Mouse (Mus musculus): Measurements from ENCODE around the gene Gm49321.

Gene Gm49321

GRCm38 (mm10) chr12:74014739-74015270, 77.4 kb downstream of the Gm49321 start:
- no peak for DNase-seq (ENCODE audit: low spot score in 2 of 2)

- DNase-seq (ENCODE audit: low spot score in 2 of 2), result no peak
These were observed 78.0 kb downstream of the Gm49321 start for GRCm38 (mm10) chr12:74015491-74015890.

Data from frontal cortex, postnatal 10 days (tissue).